Mouse (Mus musculus) liver, adult 2 months (tissue): ENCODE results near the gene 4930522H14Rik.

Experiments
- CTCF ChIP-seq: fragments of 200-500 bp; IDR thresholded peaks from 2 replicates; pipeline ENCODE4 v1.5.1; 2011; ENCODE audit warnings: low read depth, low read length, control low read depth
- POLR2A ChIP-seq: fragments of 200-500 bp; IDR thresholded peaks from 2 replicates; pipeline ENCODE4 v1.6.1; 2011; ENCODE audit warnings: low read length, control low read depth; ENCODE audit not compliant: insufficient read depth; ENCODE audit errors: extremely low read depth

- TF ChIP-seq POLR2A (no peak), CTCF (no peak)
These were observed 48.4 kb downstream of the 4930522H14Rik start for GRCm38 (mm10) chr4:109482701-109483100.
